Mouse (Mus musculus) T-helper 2 cell (primary cell): ENCODE measurements around the gene Tmed1.
"Not testable (repeated sequence)": the region's sequence is repeated elsewhere in the genome, so short reads cannot be mapped to it uniquely, and the experiment has no call there.

Source experiments
- in situ Hi-C: fragments of 300-600 bp; cut with MboI, MseI; formaldehyde crosslinking; loops from one replicate; pipeline ENCODE4 v1.15.1; 2025; ENCODE audit warnings: high pct_unique_total_duplicates

Gene Tmed1

DNA sequence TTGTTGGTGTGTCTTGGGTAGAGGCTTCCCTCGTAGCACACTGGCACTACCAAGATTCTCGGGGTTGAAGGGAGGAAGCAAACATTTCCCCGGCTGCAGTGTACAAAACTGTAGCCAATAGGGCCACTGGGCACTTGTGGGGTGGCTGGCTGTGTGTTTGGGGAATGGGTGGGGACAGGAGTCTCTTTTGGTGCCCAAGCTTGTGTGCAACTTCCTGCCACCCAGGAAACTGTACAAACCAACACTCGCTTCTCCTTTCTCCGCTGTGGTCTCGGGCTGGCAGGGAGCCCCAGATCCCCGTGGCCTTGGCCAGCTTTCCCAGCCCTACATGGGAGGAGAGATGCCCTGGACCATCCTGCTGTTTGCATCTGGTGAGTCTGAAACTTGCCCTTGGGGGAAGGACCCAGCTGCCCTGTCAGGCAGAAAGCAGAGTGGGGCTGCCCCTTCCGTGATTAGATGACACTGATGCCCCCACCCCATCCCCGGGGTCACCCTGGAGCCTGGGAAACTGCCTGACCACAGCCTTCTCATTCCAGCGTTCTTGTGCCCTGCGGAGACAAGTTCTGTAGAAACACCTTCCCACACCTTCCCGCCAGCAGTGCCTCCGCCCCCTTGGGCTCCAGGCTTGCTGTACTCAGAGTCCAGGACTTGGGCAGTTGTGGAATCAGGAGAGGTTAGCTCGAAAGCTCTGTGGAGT, 16.0 kb upstream of the Tmed1 start, which contains the start of gene AB124611:
AB124611 (plus strand) TSS at position 240 of the 697 bp plus-strand sequence.
- in situ Hi-C loops: no loop called here

GRCm38 (mm10) chr9:21525142-21525936, 15.3 kb upstream of the Tmed1 start:
- in situ Hi-C loops: no loop called here

DNA sequence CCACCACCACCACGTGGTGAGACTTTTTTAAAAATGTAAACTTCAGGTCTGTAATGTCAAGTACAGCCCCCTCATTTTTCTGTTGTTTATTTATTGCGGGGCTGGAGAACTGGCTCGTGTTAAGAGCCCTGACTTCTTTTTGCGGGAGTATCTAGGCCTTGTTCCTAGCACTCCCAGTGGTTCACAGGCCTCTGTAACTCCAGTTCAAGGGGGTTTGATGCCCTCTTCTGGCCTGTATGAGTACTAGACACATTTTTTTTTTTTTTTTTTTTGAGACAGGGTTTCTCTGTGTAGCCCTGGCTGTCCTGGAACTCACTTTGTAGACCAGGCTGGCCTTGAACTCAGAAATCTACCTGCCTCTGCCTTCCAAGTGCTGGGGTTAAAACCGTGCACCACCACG, 8.6 kb upstream of the Tmed1 start:
- in situ Hi-C loops: not testable (repeated sequence)

DNA sequence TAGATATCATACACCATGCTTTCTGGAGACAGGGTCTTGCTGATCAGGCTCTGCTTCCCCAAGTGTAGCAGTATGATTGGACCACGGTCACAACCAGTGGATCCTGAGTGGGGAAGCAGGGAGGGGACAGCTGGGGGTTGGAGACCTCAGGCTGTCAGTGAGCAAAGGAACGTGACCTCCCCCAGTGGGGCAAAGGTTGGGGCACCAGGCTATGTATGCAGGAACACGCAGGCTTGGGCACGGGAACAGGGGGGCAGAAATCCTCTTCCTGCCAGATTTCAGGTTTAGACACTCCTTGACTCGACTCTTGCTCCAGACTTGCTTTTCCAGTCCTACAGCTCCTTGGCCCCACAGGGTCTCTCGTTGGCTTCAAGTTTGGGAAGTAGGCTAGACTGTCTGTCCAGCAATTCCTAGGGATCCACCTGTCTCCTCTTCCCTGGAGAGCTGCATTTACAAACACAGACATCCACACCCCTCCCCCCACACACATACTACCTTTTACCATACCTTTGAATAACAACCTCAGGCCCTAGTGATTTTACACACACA, 8.0 kb upstream of the Tmed1 start:
- in situ Hi-C loops: no loop called here

- in situ Hi-C loops: no loop called here
Observed at GRCm38 (mm10) chr9:21513466-21513865, 3.4 kb upstream of the Tmed1 start.

GRCm38 (mm10) chr9:21511052-21511451, 1.0 kb upstream of the Tmed1 start:
- in situ Hi-C loops: no loop called here

GRCm38 (mm10) chr9:21510689-21511015, 600 bp upstream of the Tmed1 start:
- in situ Hi-C loops: no loop called here

DNA sequence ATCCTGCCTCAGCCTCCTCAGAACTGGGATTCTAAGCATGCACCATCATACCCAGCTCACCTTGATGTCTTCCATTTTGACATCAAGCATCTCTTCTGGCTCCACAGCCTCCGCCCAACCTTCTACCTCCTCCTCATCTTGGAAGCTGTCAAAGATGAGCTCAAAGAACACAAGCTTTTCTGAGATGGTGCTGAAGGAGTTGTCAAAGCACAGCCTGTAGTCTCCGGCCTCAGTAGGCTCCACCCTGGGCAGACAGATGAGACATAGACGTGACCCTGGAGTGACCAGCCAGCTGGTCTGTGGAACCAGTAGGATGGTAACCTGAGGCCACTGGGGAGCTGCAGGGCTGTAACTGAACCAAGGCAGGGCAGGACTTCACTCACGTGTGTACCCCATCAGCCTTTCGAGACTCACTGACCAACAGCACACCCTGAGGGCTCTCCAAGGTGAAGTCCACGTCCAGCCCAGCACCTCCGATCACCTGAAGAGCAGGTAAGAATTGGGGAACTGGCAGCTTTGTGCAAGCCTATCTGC, 1.1 kb downstream of the Tmed1 start:
- in situ Hi-C loops: no loop called here

- in situ Hi-C loops: no loop called here
Observed at GRCm38 (mm10) chr9:21507753-21508430, 2.2 kb downstream of the Tmed1 start.

DNA sequence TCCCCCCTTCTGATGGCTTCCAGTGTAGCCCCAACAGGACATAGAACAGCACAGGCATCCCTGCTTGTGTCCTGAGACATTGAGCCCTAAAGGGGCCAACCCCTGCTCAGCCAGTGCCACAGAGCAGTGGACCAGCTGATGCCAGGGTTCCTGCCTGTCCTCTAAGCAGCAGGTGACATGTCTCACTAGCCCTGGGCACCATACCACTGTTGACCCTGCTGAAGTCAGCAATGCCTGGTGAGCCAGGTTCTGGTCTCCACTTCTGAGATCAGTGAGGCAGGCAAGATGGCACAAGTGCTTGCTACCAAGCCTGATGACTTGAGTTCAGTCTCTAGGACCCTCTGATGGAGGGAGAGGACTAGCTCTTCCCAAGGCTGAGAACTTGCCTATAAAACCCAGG, 4.3 kb downstream of the Tmed1 start:
- in situ Hi-C loops: no loop called here

DNA sequence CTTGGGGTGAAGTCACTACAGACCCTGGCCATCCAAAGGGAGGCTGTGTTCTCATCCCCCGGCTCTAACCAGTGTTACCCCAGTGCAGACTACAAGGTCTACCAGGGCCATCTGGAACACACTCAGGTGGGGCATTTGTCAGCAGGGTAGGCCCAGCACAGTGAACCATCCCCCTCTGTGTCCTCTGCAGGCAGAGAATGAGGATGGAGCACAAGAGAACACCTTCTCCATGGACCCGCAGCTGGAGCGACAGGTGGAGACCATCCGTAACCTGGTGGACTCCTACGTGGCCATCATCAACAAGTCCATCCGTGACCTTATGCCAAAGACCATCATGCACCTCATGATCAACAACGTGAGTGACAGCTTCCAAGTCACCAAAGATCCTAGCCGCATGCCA, 6.7 kb downstream of the Tmed1 start:
- in situ Hi-C loops: no loop called here

DNA sequence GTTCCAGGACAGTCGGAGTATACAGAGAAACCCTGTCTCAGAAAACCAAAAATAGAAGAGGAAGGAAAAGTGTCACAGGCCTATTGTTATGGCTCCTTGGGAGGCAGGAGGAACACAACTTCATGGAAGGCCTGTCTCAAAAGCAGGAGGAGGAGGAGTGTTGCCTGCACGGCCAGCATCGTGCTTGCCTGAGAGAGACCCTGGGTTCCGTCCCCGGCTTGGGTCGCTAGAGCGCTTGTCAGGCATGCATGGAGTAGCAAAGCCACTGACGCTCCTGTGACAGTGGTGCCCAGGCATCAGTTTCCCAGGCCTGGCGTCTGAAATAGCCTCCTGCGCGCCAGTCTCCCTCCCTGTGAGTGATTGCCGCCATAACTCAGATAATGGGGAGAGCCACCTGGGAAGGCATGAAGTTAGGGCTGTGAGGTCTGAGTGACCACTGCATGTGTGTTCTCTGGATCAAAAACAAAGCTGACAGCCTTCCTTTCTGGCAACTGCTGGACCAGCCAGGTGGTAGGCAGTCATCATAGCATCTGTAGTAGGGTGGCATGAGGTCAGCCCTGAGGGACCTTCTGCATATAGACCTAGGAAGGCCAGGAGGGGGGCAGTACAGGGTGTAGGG, 11.7 kb downstream of the Tmed1 start:
- in situ Hi-C loops: no loop called here

DNA sequence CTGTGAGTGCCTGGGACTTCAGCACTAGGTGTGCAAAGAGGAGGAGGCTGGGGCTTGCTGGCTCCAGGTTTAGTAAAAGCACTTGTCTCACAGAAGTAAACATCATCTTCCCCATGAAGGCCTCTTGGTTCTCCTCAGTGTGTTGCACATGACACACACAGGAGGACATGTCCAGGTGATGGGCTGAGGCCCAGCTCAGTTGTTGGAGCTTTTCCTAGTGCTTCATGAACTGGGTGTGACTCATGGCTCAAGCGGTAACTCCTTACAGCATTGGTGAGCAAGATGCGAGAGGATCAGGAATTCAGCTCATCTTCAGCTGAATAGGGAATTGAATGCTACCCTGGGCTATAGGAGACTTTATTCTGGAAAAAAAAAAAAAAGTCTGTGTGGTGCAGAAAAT, 12.4 kb downstream of the Tmed1 start:
- in situ Hi-C loops: no loop called here

DNA sequence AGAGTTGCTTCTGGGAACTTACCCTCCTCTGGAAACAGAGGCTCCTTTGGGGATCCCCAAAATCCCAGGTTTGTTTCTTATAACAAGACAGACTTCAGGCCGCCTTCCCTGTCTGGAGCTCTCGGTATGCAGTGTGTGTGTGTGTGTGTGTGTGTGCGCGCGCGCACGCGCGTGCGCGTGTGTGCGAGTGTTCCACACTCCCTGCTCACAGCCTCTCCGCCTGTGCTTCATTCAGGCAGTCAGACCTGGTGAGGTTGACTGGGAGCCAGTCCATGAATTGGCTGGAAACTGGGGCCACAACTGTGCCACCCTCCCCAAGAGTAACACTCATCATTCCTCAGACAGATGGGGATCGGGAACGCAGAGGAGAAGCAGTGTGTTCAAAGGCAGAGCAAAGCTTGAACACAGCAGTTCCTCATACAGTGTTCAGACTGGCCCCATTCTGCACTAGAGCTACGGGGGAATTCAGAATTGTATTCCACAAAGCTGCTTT, 13.0 kb downstream of the Tmed1 start:
- in situ Hi-C loops: no loop called here

GRCm38 (mm10) chr9:21496308-21497049, 13.6 kb downstream of the Tmed1 start:
- in situ Hi-C loops: no loop called here

- in situ Hi-C loops: no loop called here
Observed at GRCm38 (mm10) chr9:21494726-21495125, 15.3 kb downstream of the Tmed1 start.

- in situ Hi-C loops: no loop called here
Observed at GRCm38 (mm10) chr9:21493907-21494306, 16.1 kb downstream of the Tmed1 start.

- in situ Hi-C loops: no loop called here
Observed at GRCm38 (mm10) chr9:21490696-21491095, 19.4 kb downstream of the Tmed1 start.

DNA sequence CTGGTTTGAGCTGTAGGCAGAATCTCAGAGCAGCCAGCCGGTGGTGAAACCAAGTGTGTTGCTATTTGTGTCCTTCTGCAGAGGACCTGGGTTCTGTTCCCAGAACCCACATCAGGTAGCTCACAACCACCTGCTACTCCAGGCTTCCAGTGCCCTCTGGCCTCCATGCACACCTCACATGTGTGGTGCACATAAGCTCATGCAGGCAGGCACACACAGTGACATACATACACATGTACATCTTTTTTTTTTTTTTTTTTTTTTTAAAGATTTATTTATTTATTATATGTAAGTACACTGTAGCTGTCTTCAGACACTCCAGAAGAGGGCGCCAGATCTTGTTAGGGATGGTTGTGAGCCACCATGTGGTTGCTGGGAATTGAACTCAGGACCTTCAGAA, 21.8 kb downstream of the Tmed1 start:
- in situ Hi-C loops: not testable (repeated sequence)

DNA sequence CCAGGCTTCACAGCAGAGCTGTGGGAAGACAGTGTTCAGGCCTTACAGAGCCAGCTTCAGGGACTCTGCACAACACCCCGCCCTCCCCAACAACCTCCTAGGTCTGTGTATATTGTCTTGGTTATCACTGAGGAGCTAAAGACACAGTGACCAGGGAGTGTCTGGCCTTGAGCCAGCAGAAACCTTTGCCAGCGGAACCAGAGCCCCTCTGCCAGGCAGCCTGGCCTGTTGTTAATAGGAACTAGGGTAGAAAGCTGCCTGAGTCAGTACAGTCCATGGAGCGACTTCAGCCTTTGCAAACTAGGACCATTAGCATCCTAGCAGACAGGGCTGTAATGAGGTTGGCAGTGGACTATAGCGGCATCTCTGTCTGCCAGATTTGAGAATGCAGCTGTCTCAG, 26.0 kb downstream of the Tmed1 start:
- in situ Hi-C loops: no loop called here

DNA sequence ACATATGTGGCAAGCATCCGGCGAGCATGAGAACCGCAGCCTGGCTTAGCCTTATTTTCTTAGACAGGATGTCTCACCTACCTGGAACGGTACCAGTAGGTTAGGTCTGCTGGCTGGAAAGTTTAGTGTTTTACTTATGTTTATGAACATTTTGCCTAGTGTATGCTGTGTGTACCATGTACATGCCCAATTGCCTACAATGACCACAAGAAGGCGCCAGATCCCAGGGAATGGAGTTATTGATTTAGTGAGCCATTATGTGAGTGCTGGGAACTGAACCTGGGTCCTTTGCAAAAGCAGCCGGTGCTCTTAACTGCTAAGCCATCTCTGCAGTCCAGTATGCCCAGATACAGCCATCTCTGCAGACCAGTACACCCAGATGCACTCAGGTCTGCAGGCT, 32.3 kb downstream of the Tmed1 start:
- in situ Hi-C loops: no loop called here
